Comparison of ENCODE assay signal across 8 mouse cellular contexts in the genomic region with DNA sequence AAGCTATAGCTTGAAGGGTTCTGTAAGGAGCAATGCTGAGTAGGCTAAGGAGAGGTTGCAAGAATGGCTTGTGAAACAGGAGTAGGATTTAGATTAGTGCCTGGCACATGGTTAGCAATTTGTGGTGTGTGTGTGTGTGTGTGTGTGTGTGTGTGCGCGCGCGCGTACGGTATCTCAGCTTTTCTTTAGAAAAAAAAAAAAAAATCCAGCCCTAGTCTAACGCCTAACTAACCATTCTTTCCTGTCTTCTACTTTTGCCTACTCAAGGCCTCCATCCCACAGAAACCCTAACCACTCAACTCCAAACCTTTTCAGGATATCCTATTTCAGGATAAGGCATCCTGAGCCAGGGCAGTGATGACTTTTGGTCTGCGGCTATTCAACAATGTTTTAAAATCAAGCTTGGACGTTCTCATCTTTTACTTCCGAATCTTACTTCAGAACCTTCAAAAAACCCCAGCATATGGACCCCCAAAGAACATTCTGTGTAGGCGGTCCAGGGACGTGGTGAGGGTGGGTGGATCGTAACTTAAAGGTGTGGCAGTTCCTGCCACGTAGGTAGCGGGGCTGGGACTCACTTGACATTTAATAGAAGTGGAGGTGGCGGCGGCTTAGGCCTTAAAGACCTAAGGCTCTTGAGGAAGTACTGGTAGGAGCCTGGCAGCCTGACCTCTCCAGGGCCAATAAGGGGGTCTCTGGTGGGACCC. TPM values are rescaled to one million over a fixed set of nuclear protein-coding genes. Genes with fewer than 3 reads are reported as not detected.
DNase-seq lines count a peak whose midpoint lies in the region; ATAC-seq and TF ChIP-seq lines count a peak whose summit lies in the region.

No protein-coding gene starts in this region.

- no peaks in the 10 kb centered on the region for H3K9me3 ChIP-seq in hindbrain, embryonic 15.5 days
- no peaks in the 10 kb centered on the region for H3K9me3 ChIP-seq in midbrain, embryonic 16.5 days (replicated peaks; ENCODE audit: control insufficient read depth, low read length, poor library complexity, severe bottlenecking)

- peak overlapping the region; percentile 87 for H3K27ac ChIP-seq in layer of hippocampus, adult 2 months
- peak overlapping the region; percentile 96 for H3K27ac ChIP-seq in hindbrain, embryonic 15.5 days (replicated peaks)
- H3K27ac ChIP-seq in midbrain, embryonic 16.5 days (ENCODE audit: low read length): peak overlapping the region; percentile 62

- H3K4me1 ChIP-seq in hindbrain, embryonic 15.5 days (replicated peaks): peaks cover 28% of the 10 kb centered on the region
- peaks cover 17% of the 10 kb centered on the region for H3K4me1 ChIP-seq in midbrain, embryonic 16.5 days (ENCODE audit: control insufficient read depth, insufficient read depth, low read length)

- H3K4me3 ChIP-seq in layer of hippocampus, adult 2 months: peak overlapping the region; percentile 59
- peak overlapping the region; percentile 99 for H3K4me3 ChIP-seq in hindbrain, embryonic 15.5 days
- peak overlapping the region; percentile 64 for H3K4me3 ChIP-seq in midbrain, embryonic 16.5 days (ENCODE audit: low read depth, low read length)

- peak overlapping the region; percentile 78 for H3K4me2 ChIP-seq in hindbrain, embryonic 15.5 days
- peak overlapping the region; percentile 83 for H3K4me2 ChIP-seq in midbrain, embryonic 16.5 days (ENCODE audit: low read length)

- ATAC-seq in hindbrain, embryonic 15.5 days (ENCODE audit: low FRiP score, low read depth): no peak
- no peak for ATAC-seq in midbrain, embryonic 16.5 days

- 33% methylated on average over 17 of the region's 17 CpGs for WGBS in hindbrain, embryonic 15.5 days
- 41% methylated on average over 17 of the region's 17 CpGs for WGBS in midbrain, embryonic 16.5 days

- DNase-seq in layer of hippocampus, adult 2 months (ENCODE audit: low spot score in 2 of 2): no peak
- no peak for DNase-seq in layer of hippocampus, adult 9-11 months
- DNase-seq in brain, adult 2 months (ENCODE audit: low read depth, low spot score): peak; percentile 8
- DNase-seq in retina, postnatal 1 day: no peak
- DNase-seq in urinary bladder, postnatal 4 days (ENCODE audit: low spot score in 2 of 2): no peak
- DNase-seq in ovary, postnatal 10 days (ENCODE audit: low spot score): no peak

- H3K9ac ChIP-seq in hindbrain, embryonic 15.5 days: peak overlapping the region; percentile 86
- H3K9ac ChIP-seq in midbrain, embryonic 16.5 days (ENCODE audit: low read depth, low read length): peak overlapping the region; percentile 75

- no peaks in the 10 kb centered on the region for H3K27me3 ChIP-seq in hindbrain, embryonic 15.5 days
- no peaks in the 10 kb centered on the region for H3K27me3 ChIP-seq in midbrain, embryonic 16.5 days (ENCODE audit: control insufficient read depth, insufficient read depth, low read depth, low read length)

- H3K36me3 ChIP-seq in hindbrain, embryonic 15.5 days: no peaks in the 10 kb centered on the region
- H3K36me3 ChIP-seq in midbrain, embryonic 16.5 days (ENCODE audit: control insufficient read depth, insufficient read depth, low read length): no peaks in the 10 kb centered on the region

- TF ChIP-seq CTCF in layer of hippocampus, adult 2 months (conservative IDR thresholded peaks at IDR 0.05): no peak

RNA-seq across cellular contexts. Expression of a gene that starts 0.5 kb away (rescaled TPM):
- total RNA-seq in layer of hippocampus, adult 2 months (2021): 10 to 100 TPM; 32.9 to 35.2 TPM
- polyA plus RNA-seq in hindbrain, embryonic 15.5 days (2015; fragmentation: Nextera tagmentation; extraction: Ambion mirVana): 47.0 and 48.9 TPM in 2 replicates
- 35.6 and 36.3 TPM in 2 replicates for polyA plus RNA-seq in midbrain, embryonic 16.5 days (2015; fragmentation: Nextera tagmentation; extraction: Ambion mirVana)

RNA-seq across cellular contexts. Expression of a gene that starts 43.1 kb away (rescaled TPM):
- 10 to 100 TPM; 16.8 to 18.8 TPM for total RNA-seq in layer of hippocampus, adult 2 months (2021)
- 18.0 and 18.8 TPM in 2 replicates for polyA plus RNA-seq in hindbrain, embryonic 15.5 days (2015; fragmentation: Nextera tagmentation; extraction: Ambion mirVana)
- polyA plus RNA-seq in midbrain, embryonic 16.5 days (2015; fragmentation: Nextera tagmentation; extraction: Ambion mirVana): 17.3 and 17.5 TPM in 2 replicates
